Mouse (Mus musculus): ENCODE measurements around the gene Skiv2l. TPM values are rescaled to one million over a fixed set of nuclear protein-coding genes. Genes with fewer than 3 reads are reported as not detected.

The Skiv2l gene
- total RNA-seq (2017), result 28.9 and 33.8 TPM in 2 replicates

DNA sequence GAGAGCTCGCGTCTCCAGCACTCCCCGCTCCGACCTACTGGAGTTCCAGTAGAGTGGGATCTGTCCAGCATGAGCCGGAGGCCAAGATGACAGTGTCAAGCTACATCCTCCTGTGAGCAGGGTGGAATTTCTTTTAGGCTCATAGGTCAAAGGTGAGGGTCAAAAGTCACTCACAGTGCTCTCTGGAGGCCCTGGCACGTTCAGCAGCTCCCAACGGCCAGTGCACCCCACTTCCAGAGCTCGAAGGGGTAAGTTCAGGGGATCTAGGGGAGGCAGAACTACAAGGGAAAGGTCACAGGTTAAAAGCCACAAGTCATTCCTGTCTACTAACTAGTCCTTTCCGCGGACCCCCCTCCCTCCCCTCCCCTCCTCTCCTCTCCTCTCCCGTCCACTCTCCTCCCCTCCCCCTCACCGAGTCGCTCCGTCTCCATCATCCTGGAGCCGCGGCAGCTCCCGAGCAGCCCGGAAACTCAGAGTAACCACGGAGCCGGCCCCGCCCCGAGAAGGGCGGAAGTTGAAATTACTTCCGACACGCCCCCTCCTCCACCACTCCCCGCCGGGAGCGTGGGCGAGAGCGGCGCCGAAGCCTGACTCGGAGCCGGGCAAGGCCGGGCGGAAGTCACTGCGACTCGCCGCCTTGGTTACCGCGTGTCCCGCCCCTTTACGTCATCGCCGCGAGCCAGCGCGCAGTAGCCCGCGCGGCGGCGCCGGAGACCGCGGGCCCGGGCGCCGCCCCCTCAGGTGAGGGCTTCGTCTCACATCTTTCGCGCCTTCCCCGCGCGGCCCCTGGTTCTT is at the start of gene Skiv2l, which contains the start of gene Nelfe:
Gene Skiv2l (minus strand): TSS at position 489 of the 795 bp plus-strand sequence.
Gene Nelfe (plus strand): TSS at position 670 of the 795 bp plus-strand sequence.
- peak; percentile 93 for ATAC-seq (replicated peaks; ENCODE audit: low read depth, poor library complexity, severe bottlenecking)

DNA sequence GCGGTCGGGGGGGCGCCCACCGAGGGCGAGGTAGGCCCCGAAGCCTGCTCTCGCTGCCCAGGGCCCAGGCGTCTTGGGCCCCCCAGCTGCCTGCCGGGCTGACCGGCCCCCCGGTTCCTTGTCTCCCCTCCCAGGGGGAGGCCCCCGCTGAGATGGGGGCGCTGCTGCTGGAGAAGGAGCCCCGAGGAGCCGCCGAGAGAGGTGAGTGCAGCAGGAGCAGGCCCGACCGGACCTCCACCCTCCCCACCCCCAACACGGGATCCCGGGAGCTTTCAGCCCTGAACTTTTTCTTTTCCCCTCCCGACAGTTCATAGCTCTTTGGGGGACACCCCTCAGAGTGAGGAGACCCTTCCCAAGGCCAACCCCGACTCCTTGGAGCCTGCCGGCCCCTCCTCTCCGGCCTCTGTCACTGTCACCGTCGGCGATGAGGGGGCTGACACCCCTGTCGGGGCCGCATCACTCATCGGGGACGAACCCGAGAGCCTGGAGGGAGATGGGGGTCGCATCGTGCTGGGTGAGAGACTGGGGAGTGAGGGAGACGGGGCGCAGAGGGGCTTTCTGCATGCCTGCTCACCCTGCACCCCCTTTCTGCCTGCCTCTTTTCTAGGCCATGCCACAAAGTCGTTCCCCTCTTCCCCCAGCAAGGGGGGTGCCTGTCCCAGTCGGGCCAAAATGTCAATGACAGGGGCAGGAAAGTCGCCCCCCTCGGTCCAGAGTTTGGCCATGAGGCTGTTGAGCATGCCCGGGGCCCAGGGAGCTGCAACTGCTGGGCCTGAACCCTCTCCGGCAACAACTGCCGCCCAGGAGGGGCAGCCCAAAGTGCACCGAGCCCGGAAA is 49.3 kb upstream of the Skiv2l start:
- peak; percentile 16; the same call in 1 of the 2 replicates for ATAC-seq (replicated peaks; ENCODE audit: low read depth, poor library complexity, severe bottlenecking)

DNA sequence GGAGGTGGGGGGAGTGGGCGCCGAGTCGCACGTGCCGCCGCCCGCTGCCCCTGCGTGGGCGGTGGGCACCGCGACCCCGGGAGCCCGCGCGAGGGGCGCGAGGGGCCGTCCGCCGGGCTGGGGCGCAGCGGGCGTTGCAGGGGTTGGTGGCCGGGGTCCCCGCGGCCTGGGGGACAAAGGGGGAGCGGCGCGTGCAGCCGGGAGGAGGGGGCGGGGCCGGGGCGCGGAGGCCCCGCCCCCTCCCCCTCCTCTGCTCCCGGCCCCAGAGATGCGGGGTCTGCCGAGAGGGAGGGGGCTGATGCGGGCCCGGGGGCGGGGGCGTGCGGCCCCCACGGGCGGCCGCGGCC is 48.7 kb upstream of the Skiv2l start:
- ATAC-seq (replicated peaks; ENCODE audit: low read depth, poor library complexity, severe bottlenecking), result no peak

DNA sequence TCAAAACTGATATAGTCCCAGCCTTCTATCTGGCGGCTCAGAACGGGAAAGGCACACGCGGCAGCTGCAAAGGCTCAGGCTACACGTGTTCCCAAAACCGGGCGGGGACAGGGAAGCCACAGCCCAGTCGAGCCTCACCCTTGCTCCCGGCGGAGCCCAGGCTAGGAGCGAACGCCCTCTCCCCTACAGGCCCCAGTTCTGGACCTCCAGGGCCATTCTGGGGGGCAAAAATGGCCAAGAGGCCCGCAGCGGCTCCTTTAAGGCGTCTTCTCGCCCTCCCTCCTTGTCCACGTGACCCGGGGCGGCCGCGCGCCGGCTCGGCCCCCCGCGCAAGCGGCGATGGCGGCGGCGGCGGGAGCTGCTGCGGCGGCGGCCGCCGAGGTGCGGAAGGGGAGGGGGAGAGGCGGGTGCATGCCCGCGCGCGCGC is 48.2 kb upstream of the Skiv2l start, which contains the start of the genes C2 and Ehmt2:
Gene C2 (minus strand): TSS at position 106 of the 427 bp plus-strand sequence.
Gene Ehmt2 (plus strand): TSS at position 310 of the 427 bp plus-strand sequence.
- peak; percentile 30 for ATAC-seq (replicated peaks; ENCODE audit: low read depth, poor library complexity, severe bottlenecking)

DNA sequence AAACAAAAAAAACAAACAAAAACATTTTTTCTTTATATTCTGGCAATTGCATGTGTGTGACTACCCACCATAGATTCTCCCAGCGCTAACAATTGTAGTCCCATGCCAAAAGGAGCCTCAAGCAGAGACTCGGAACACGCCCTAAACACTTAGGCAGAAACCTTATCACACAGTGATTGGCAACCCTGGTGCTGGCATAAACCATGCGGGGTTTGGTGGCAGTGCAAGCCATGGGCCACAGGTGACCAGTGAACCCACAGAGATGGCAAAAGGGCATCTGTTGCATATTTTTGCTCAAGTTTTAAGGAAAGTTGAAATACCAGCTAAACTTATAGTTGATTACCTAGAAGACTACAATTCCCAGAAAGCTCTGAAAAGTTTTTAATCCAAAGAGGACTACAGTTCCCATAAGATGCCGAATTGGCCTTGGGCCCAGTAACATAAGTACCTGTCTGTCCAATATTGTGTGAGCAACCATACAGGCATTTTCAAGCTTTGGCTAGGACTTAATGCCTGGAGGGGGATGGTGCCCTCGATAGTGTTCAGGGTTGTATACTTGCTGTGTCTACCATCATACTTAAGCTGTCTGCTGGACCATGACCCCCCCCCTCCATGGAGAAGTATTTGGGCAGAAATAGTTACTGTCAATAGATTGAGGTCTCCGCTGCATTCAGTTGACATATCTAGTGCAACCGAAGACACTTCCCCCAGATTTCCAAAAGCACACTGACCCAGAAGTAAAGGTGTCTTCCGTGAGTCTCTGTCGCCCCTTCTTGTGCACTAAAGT is 47.6 kb upstream of the Skiv2l start:
- 0 out of 2 replicates have a peak, but pooled peaks have one; percentile 13 for ATAC-seq (replicated peaks; ENCODE audit: low read depth, poor library complexity, severe bottlenecking)

DNA sequence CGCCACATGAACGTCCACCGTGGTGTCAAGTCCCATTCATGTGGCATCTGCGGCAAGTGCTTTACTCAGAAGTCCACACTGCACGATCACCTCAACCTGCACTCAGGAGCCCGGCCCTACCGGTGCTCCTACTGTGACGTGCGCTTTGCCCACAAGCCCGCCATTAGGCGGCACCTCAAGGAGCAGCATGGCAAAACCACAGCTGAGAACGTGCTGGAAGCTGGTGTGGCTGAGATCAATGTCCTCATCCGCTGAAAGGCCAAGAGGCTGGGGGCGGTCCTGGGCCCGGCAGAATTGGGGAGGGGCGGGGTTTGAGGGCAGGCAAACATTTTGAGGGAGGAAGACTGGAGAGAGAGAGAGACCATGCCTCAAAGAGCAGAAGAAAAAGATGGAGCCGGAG is 46.4 kb upstream of the Skiv2l start:
- ATAC-seq (replicated peaks; ENCODE audit: low read depth, poor library complexity, severe bottlenecking), result no peak

DNA sequence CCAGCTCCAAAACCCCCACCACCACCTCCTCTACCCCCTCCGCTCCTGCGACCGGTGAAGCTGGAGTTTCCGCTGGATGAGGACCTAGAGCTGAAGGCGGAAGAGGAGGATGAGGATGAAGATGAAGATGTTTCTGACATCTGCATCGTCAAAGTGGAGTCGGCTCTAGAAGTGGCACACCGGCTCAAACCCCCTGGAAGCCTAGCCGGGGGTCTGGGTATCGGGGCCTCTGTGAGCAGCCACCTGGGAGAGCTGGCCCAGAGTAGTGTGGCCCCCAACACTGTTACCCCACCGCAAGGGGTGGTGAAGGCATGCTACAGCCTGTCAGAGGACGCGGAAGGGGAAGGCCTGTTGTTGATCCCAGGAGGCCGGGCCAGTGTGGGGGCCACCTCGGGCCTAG is 45.7 kb upstream of the Skiv2l start:
- ATAC-seq (replicated peaks; ENCODE audit: low read depth, poor library complexity, severe bottlenecking), result no peak

DNA sequence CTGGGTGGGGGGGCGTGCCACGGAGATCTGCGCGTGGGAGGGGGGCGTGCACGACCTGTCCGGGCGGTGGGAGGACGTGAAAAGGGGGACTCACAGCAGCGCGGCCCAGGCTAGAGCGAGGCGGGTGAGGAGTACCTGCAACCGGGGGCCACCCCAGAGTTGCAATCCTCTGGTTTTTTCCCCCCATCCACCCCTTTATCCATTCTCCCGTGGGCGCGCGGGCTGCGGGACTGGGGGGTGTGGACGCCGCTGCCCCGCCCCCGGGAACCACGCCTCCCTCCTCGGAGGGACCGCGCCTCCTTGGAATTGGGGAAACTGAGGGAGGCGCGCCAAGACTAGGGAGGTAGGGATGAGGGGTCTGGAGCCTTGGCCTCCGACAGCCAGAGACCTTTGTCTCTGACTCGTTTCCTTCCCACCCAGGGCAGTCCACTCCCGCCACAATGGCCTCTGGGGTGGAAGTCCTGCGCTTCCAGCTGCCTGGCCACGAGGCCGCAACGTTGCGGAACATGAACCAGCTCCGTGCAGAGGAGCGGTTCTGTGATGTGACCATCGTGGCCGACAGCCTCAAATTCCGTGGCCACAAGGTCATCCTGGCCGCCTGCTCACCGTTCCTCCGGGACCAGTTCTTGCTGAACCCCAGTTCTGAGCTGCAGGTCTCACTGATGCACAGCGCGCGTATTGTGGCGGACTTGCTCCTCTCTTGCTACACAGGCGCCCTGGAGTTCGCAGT is 45.0 kb upstream of the Skiv2l start:
- ATAC-seq (replicated peaks; ENCODE audit: low read depth, poor library complexity, severe bottlenecking), result no peak

DNA sequence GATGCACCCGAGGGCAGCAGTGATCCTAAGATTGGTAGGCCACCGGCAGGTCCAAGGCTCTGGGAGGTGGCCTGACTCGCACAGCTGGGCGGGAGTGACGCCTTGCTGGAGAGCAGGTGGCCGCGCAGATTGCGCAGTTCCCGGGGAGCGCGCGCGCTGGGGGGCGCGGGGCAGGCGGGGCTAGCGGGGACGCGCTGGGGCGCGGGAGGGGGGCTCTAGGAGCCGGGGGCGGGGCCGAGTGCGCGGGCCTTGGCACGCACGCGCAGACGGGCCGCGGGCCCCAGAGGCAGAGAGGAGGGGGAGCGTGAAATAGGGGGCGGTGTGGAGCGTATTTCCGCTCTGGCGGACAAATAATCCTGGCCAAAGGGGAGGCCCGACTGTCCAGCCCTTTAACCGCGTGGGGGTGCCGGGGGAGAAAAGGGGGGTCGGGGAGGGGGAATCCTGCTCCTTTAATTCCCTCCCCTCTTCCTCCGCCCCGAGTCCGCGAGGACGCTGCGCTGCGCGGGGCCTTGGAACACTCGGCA is 44.1 kb upstream of the Skiv2l start:
- peak; percentile 57 for ATAC-seq (replicated peaks; ENCODE audit: low read depth, poor library complexity, severe bottlenecking)

DNA sequence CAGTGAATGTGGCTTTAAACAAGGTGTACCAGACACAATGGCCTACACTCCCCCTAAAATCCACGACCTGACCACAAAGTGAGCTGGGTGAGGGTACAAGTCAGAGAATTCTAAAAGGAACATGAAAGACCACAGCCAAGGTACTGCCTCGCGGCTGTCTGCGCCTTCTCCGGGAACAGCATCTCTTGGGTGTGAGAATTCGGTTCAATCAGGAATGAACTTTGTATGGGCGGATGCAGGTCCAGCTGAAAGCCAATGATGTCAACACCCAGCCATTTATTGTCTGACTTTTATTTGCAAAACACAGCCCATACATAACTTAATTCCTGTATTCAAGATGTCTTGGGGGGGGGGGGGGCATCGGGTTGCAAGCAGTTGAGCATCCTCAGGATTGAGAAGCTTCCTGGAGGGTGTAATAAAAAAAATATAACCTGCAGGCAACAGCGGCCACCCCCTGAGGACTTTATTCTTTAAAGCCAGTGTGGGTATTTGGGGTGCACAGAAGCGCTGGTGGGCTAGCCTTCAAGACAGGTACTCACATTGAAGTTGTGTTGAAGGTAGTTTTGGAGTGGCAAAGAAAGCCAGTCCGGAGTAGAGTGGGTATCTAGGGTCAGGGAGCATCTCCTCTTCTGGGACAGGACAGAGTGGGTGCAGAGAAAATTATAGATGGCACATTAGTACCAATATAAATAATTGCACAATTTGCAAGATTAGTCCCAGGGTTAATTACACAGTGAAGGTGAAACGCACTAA is 43.2 kb upstream of the Skiv2l start:
- no peak for ATAC-seq (replicated peaks; ENCODE audit: low read depth, poor library complexity, severe bottlenecking)

DNA sequence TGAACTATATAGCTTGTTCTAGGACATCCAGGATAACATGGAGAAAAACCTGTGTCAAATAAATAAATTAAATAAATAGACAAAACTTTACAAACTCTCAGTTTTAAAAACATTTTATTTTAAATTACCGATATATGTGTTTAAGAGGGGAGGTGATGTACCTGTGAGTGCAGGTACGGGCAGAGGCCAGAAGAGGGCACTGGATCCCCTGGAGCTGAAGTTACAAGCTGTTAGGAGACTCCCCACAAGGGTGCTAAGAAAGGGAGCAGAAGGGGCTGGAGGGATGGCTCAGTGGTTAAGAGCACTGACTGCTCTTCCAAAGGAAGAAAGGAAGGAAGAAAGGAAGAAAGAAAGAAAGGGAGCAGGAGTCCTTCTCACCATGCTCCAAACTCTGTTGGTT is 41.4 kb upstream of the Skiv2l start:
- ATAC-seq (replicated peaks; ENCODE audit: low read depth, poor library complexity, severe bottlenecking), result no peak

DNA sequence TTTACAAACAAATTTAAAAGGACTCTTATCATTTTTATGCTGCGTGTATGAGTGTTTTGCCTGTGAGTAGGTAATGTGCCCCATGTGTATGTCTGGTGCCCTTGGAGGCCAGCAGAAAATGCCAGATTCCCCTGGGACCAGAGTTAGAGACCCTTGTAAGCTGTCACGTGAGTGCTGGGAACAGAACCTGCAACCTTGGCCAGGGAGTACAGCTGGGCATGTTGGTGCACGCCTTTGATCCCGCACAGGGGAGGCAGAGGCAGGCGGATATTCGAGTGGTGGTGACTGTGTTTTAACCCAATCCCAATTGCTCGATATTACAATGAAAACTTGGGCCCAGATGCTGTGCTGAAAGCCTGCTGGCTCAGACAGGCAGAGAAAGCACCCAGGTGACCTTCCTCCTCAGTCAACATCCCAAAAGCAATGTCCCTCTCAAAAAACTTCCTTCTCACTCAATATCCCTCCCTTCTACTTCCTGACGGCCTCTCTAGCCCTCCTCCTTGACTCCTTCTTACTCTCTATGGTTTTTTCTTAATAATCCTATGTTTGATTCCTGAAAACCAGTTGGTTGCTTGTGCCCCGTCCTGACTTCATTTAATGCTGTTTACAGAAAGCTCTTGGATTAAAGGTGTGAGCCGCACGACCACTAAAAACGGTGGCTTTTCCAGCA is 40.2 kb upstream of the Skiv2l start:
- no peak for ATAC-seq (replicated peaks; ENCODE audit: low read depth, poor library complexity, severe bottlenecking)

DNA sequence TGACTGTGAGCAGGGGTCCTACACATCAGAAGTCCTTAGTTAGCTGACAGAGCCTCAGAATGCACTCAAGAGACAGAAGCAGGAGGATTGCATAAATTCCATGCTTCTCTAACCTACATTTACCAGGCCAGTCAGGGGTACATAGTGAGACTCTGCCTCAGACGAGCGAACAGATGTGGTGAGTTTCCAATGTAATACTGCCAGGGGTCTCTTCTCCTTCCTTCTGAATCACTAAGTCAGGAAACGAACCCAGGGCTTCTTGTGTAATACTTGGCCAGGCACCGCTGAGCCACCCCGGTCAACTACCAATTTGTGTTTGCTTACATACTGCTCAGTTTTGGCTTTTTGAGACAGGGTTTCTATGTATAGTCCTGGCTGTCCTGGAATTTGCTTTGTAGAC is 37.9 kb upstream of the Skiv2l start:
- peak; percentile 34 for ATAC-seq (replicated peaks; ENCODE audit: low read depth, poor library complexity, severe bottlenecking)

DNA sequence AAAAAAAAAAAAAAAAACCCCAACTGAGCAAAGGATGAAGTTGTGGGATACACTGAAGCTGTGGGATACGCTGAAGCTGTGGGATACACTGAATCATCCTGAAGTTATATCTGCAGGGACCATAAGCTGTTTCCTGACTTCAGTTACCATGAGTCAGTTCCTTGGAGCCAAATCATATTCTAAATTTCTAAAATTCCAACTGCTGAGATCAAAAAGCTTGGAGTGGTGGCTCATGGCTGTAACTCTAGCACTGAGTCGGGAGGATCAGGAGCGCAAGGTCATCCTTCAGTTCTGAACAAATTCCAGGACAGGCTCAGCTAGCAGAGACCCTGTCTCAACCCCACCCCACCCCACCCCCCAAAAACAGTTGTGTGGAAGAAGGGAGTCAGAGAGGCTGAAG is 35.6 kb upstream of the Skiv2l start:
- ATAC-seq (replicated peaks; ENCODE audit: low read depth, poor library complexity, severe bottlenecking), result no peak

DNA sequence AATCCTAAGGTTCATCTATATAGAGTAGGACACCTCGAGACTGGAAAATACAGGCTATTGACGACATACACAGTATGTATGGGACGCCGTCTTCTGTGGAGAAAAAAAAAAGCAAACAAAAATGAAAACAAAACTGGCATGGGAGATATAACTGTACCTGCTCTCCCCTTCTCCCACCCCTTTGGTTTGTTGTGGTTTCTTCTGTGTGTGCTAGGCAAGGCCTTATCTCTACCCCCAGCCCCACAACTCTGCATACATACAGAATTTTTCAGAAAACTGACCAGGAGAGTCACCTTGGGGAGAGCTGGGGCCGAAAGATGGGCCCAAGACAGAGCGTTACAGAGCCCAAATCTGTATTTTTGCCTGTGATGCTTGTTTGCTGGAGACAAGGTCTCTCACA is 34.7 kb upstream of the Skiv2l start:
- no peak for ATAC-seq (replicated peaks; ENCODE audit: low read depth, poor library complexity, severe bottlenecking)

DNA sequence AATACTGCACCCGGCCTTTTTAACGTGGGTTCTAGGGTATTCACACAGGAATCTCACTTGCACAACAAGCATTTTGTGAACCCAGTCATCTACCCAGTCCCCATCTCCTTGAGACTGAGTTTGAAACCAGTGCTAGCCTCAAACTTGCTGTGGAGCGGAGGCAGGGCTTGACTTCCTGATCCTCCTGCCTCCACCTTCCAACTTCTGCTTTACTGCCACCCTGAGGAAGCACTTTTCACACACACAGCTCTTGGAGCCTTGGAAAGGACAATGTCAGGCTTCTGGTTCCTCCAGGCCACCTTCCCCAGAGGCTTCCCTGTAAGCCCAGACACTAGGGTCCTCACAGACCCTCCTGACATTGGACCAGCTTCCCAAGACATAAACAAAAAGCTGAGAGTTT is 33.3 kb upstream of the Skiv2l start:
- peak; percentile 61; the same call in 1 of the 2 replicates for ATAC-seq (replicated peaks; ENCODE audit: low read depth, poor library complexity, severe bottlenecking)

DNA sequence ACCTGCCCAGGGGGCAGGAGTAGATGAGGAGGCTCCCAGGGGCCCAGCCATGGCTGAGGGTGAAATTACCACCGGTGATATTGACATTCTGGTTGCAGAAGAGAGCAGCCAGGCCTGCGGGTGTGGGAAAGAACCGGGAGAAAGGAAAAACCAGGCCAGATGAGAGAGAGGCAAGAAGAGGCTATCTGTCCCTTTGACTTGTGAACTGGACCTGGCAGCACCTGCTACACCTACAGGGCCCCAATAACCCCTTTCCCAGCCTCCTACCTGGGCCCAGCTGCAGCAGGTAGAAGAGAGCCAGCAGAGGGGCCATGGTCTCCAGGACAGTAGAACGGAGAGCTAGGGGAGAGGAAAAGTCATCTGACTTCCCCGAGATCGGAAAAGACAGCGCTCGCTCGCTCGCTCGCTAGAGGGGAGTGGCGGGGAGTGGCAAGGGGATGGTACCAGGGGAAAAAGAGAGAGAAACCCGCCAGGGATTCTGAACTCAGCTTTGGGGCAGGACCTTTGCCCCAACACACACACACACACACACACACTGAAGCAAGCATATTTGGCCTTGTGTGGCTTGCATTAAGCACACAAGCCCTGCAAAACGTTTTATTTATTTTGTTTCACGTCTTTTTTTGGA is 31.8 kb upstream of the Skiv2l start, which contains the start of gene Gm20547:
Gene Gm20547 (minus strand): TSS at position 360 of the 628 bp plus-strand sequence.
- no peak for ATAC-seq (replicated peaks; ENCODE audit: low read depth, poor library complexity, severe bottlenecking)

DNA sequence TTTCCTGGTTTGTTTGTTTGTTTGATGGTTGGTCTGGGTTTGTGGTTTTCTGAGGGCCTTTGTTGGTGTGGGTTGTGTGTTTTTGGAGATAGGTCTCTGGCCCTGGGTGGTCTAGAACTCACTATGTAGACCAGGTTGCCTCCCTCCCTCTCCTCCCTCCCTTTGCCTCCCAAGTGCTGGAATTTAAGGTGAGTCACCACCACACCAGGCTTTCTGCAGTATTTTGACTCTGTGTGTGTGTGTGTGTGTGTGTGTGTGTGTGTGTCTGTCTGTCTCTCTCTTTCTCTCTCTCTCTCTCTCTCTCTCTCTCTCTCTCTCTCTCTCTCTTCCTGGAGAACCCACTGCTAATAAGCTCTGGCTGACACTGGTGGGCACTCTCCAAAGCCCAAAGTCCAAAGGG is 31.2 kb upstream of the Skiv2l start:
- ATAC-seq (replicated peaks; ENCODE audit: low read depth, poor library complexity, severe bottlenecking), result no peak
